Mouse (Mus musculus) mammary gland, adult 2 months (tissue): ENCODE results near the gene Ireb2. TPM values are rescaled to one million over a fixed set of nuclear protein-coding genes. Genes with fewer than 3 reads are reported as not detected.

Experiments used
- polyA plus RNA-seq: library from polyadenylated mRNA; depleted of rRNA; stranded (reverse); fragments of >200 nt; gene quantifications from 2 replicates; pipeline ENCODE4 v1.2.3, GENCODE M21; 2012; ENCODE audit warnings: low replicate concordance; rRNA removed

Ireb2 gene
- polyA plus RNA-seq = 3.5 and 9.4 TPM in 2 replicates

DNA sequence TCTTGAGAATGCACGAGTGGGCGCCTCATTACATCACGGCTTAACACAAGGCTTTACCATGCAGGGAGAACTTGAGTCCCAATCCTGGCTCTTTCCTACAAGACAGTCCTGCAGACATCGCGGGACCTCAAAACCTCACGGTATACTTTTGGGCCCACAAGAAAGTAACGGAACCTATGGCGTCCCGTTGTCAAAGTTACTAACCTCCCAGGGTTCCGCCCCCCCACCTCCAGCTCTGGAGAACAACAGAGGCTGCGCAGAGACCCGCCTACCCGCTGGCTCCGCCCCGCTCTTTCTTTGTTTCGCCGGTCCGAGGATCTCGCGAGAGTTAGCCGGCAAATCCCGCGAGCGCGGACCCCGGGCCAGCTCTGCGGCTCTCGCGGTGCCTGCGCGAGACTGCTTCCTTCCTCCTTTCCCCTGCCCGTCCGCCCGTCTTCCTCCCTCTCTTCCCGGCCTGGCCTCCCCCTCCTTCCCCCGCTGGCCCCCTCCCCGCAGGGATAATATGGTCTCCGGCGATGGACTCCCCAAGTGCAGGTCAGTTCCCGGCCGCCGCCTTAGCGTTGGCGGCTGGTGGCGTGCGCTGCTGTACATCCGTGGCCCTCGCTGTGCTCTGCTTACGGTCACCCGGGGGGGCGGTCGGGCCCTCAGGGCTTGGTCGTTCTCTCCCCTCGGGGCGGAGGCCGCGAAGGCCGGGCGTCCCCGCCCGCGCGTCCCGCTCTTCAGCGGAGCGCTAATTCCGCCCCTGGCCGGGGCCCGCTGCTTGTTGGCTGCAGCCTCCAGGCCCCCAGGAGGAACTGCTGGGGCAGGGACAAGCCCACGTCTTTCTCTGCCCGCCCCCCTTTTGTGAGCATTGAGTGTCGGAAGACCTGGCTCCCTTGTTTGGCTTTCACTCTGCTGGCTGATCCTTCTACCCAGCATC, at the start of gene Ireb2:
TSS of gene Ireb2 (plus strand) at position 427 of the 919 bp plus-strand sequence.

DNA sequence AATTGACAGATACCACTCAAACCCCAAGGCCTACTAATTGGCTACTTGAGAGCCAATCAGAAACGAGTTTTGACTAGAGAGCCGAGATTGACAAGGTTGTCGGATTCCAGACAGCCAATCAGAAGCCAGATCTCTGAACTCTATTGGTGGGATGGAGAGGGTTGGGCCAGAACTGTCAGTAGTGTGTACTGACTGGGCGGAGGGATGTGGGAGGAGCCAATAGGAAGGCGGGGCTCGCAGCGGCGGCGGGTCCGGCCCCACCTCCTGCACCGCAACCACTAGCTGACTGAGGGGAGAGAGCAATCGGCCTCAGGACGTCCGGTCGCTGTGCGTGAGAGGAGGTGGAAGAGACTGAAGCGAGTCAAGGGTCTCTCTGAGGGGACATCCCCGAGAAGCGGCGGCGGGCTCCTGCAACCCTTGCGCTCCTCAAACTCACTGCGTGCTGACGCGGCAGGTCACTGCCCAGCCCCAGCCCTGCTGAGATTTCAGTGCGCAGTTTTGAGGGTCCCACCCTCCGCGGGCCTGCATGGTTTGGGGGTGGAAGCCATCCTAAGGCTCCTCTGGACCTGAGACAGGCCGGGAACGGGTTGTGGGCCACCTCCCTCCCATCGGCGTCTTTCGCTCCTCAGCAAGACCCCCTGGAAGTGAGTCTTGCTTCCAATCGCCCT, 53.6 kb downstream of the Ireb2 start, which contains the start of gene Hykk:
TSS of gene Hykk (plus strand) at position 274 of the 668 bp plus-strand sequence.

DNA sequence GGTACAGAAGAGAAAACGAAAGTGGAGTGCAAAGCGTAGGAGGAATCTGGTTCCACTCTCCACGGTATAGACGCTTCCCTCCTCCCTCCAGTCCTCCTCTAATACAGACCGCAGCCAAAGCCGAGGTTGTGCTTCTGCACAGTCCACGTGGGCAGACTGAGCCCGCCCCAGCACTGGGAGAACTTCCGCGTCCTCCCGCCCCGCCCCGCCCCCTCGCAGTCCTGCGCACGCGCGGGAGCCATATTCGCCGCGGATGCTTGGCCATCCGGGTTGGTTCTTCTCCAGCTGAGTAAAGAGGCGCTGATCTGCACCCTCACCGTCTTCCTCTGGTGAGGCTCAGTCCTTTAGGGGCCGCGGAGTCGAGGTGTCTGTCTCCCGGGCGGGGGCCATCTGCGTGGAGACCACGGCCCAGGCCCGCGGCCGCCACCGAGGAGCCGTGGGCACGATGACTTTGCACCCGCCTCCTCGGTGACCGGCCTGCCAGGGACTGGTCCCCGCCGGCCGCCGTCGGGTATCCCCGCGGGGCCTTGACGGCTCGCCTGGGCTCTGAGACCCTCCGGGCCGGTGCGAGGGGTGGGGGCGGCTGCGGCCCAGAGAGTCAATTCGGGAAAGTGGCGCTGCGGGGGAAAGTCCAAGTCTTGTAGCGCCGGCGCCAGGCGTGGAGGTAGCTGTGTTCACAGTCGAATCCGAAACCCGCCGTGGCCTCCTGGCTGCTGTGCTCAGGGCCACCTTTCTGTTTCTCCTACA, 87.2 kb downstream of the Ireb2 start, which contains the start of the genes Psma4 and AY074887:
TSS of gene Psma4 (plus strand) at position 216 of the 747 bp plus-strand sequence.
TSS of gene AY074887 (minus strand) at position 424 of the 747 bp plus-strand sequence.

Other genes with a start within 250 kb of the Ireb2 start
- gene Acsbg1, start 201.9 kb upstream of the Ireb2 start, polyA plus RNA-seq = 16.3 and 23.7 TPM in 2 replicates
- gene Dnaja4, start 164.9 kb upstream of the Ireb2 start, polyA plus RNA-seq = 4.6 and 15.4 TPM in 2 replicates
- gene Wdr61, start 129.3 kb upstream of the Ireb2 start, polyA plus RNA-seq = 19.1 and 46.1 TPM in 2 replicates
- 11.7 and 22.6 TPM in 2 replicates for gene Crabp1, start 99.0 kb upstream of the Ireb2 start, polyA plus RNA-seq
- gene Hykk, start 53.5 kb downstream of the Ireb2 start, polyA plus RNA-seq = 0.75 and 1.7 TPM in 2 replicates
- 41.6 and 131 TPM in 2 replicates for gene Psma4, start 87.0 kb downstream of the Ireb2 start, polyA plus RNA-seq
- not detected in 2 replicates for gene AY074887, start 87.2 kb downstream of the Ireb2 start, polyA plus RNA-seq
- gene Chrna5, start 117.1 kb downstream of the Ireb2 start, polyA plus RNA-seq = 0.10 and 0.47 TPM in 2 replicates
- gene Chrna3, start 162.8 kb downstream of the Ireb2 start, polyA plus RNA-seq = 0.06 TPM in 1 of 2 replicates, not detected in the other
- gene Chrnb4, start 185.0 kb downstream of the Ireb2 start, polyA plus RNA-seq = 1.6 and 2.1 TPM in 2 replicates